Mouse (Mus musculus) spleen, postnatal 14 days (tissue): ENCODE measurements around the gene Wnt7b.

Experiments used
- DNase-seq, 2 experiments: peaks; one replicate each; pipeline ENCODE4 v3.0.0; 2021 to 2022; ENCODE audit warnings: low spot score in 2 of 2

The Wnt7b gene

DNA sequence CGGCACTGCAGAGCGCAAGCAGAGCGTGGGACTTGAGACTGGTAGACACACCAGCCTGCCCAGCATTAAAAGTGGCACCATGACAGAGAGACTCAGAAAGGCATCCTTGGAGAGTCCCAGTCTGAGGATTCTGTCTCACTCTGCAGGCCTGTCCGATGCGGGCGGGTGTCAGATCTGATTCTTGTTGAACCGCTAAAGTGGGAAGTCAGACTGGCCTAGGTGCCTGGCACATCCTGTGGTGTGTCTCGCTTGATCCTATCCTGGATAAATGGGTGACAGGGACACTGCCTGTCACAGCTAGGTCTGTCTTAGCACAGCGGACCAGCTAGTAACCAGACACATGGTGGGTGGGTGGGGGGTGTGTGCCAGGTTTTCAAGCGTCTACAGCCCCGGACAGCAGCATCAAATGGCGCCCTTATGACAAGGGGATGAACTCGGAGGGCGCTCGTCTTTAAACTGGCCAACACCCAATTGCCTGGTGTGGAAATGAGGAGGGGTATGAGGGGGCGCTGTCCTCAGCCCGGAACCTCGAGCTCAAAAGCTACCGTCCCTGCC lies at the start of gene Wnt7b:
TSS of gene Wnt7b (minus strand) at position 118 of the 555 bp plus-strand sequence.
- DNase-seq: no peak

DNA sequence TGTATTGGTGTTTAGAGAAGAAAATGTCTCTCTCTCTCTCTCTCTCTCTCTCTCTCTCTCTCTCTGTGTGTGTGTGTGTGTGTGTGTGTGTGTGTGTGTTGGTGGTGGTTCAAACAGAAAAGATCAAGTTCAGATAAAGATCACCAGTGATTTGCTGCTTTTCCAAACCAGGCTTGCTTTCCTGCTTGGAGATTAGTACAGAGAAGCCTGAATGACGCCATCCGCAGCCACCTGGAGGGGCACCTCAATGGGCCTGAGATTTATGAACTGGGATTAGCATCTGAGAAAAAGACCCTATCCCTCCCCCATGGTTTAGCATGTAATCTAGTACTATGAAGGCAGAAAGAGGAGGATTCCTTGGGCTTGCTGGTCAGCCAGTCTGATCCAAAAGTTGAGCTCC lies 49.3 kb upstream of the Wnt7b start:
- no peak for DNase-seq

DNA sequence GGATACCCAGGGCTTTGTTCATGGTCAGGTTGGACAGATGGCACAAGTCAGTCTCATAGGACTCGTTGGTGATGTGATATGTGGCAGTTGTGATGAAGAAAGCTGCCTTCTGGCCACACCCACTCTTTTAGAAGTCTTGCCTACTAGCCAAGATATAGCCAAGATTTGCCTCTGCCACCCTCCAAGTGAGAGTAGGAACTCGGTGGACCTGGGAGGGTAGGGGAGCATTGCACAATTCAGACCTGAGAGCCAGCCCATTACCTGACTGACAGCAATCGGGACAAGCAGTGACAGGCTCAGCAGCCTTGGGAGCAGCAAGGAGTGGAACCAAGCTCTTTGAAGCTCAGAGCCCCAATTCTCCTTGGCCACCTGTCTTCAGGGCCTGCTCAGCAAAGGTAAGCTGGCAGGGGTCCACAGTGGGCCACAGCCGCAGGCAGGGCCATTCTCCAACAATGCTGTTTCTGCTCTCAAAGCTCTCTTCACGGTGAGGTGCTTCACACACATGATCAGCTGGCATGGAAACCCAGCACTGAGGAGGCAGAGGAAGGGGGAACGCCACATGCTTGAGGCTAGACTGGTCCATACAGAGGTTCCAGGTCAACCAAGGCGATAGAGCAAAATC lies 47.8 kb upstream of the Wnt7b start:
- DNase-seq: no peak

DNA sequence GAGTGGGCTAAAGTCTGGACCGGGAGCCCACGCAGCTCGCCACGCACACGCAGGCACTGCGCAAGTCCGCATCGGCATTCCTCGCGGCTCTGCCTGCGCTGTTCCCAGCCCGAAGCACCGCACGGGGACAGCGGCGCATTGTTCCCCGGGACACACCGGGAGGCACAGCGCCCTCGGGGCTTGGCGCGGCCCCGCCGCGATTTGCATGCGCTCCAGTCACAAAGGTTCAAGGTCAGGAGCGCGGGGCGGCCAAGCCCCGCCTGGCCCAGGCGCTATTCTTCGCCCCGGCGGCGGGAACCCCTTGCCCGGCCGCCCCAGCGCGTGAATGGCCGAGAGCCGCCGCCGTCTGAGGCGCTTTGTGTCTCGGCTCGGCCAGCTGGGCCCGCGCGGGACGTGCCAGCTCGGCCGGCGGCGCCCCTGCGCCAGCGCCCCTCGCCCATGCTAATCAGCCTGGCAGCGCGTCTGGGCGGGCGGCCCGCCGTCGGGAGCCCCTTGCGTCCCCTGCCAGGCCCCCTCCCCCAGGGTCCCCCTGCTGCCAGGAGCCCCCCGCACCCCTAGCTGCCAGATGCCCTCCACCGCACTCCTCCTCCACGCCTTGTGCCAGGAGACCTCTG lies 43.5 kb upstream of the Wnt7b start:
- no peak for DNase-seq

DNA sequence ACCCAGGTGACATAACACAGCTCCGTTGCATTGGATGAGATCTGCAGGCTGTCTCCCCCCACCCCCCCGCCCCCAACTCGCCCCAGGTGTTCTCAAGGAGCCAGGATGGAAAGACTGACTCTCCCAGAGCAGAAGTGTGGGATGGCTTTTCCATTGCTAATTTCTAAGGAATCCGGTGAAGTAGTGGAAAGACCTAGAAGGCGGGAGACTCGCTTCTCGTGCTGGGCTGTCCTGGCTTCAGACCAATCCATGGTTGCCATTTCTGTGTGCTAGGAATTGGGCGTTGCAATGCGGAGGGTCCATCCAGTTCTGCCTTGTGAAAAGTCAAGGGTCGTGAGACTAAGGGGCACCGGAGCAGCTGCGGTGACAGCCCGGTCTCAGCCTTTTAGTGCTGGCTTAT lies 39.9 kb upstream of the Wnt7b start:
- no peak for DNase-seq

DNA sequence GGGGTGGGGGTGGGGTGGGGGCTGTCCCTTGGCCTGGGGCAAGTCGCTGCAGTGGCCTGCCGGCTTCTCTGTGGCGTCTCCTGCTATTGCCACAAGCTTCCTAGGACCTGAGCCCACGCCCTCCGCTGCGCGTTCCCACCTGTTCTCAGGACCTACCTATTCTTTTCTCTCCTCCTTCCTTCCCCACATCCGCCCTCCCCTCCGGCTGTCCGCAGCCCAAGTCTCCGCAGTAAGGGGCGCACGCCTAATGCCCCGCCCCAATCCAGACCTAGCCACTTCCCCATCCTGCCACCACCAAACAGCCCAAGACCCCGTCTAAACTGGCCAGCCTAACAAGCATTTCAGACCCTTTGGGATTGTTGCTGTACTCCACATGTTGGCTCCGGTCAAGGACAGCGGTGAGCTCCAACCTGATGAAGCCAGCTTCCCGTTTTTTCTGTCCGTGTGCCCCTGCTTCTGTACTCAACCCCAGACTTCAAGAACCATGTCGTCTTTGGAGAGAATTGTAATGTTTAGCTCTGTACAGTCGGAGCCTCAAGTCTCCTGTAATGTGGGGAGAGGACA lies 33.3 kb upstream of the Wnt7b start:
- no peak for DNase-seq

DNA sequence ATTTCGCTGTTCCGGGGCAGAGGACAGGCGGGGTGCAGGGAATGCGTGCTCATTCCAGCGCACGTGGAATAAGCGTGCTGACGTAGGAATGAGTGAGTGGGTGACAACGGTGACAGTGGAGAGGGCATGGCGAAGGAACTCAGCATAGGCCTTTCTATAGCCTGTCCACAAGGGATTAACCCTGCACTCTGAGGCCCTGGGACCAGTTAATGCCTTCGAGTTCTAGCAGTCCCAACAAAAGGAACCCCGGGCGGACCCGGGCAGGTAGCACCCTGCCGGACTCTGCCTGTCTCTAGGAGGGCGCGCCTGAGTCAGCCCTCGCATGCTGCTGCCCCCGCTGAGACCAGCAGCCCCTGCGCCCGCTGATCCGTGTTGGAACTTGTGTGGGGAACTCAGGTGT lies 32.8 kb upstream of the Wnt7b start:
- no peak for DNase-seq

DNA sequence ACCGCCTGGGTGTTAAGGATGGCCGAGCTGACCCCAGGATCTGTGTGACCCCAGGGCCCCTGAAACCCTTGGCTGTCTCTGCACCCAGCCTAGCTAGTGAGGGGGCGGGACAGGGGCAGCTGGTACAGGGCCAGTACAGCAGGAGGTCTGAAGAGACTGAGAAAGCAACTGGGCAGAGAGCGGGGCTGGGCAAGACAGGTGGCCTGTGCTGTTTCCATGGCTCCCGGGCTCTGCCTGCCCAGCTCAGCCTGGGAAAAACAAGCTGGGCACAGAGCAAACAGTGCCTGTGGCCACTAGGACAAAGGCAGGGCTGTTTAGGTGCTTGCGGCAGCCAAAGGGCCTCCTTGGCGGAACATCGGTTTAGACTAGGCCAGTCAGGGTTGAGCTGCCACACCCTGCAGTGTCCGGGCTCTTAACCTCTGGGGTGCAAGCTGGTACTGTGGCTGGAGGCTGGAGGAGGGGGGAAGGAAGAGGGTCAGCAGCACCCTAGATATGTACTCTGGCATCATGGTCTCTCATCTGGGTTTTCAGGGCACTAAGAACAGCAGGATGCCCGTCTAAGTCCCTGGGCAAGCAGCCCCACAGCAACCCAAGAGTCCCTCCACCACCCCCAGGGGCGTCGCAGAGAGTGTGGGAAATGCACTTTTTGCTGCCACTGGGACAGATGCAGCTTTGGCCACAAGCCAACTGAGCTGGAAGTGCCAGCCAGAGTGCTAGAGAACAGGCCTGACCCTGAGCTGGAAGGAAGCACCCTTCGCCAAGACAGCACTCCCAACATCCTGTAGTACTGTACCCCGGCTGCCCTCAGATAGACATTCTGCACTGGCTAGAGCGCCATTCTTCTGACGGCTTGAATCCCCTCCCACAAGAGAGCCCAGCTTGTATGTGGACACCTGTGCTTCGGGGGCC lies 31.3 kb upstream of the Wnt7b start:
- DNase-seq: no peak

DNA sequence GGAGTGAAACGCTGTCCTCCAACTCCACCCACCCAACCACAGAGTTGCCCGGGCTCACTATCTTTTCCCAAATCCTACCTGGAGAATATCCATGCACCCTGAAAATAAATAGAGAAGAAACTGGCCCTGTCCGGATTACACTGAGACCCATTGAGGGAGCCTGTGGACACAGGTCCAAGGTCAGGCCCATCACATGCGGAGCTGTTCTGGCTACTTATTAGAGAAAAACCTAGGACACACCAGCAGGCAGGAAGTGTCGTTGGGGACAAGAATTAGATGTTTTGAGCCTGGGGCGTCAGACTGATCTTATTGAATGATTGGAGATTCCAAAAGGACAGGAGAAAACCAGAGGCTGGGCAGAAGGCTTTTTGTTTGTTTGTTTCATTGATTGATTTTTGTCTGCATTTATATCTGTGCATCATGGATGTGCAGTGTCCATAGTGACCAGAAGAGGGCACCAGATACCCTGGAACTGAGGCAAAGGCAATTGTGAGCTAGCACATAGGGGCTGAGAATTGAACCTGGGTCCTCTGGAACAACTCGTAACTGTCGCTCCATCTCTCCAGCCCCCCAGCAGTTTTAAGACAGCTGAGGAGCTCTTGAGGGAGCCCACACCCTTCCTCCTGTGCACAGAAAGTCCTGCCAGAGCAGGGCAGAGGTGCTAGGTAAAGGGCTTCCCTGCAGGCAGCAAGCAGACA lies 30.5 kb upstream of the Wnt7b start:
- DNase-seq: peak in 1 of 2 experiments; percentile 24

DNA sequence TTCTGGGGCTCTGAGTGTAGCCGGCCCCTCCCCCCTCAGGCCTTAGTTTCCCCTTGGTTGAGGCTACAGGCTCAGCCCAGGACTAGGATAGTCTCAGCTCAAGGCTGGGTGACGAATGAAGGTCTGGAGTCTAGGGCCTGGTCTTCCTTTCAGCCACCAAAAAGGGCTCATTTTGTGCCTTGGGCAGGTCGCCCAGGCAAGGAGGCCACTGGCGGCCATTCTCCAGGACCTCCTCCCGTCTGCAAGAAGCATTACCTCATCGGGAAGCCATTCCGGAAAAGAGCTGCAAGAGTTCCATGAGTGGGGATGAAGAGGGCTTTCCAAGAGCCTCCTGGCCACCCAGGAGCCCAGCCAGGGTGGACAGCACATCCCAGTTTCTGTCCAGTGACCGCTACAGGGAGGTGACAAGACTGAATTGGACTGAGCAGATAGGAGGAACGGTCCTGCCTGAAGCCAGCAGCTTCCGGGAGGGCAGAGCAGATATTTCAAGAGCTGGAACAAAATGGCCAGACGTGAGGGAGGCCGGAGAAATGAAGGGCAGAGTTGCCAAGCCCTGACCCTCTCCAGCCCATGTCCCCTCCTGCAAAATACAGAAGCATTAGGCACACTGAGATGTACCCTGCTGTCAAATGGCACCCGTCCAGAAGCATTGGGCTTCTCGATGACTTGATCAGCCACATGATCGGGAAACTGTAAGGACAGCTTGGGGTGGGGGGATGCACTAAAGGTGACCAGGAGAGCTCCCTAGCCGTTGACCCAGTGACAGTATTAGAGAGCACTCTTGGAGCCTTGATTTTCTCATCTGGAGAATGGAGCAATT lies 29.6 kb upstream of the Wnt7b start:
- no peak for DNase-seq

DNA sequence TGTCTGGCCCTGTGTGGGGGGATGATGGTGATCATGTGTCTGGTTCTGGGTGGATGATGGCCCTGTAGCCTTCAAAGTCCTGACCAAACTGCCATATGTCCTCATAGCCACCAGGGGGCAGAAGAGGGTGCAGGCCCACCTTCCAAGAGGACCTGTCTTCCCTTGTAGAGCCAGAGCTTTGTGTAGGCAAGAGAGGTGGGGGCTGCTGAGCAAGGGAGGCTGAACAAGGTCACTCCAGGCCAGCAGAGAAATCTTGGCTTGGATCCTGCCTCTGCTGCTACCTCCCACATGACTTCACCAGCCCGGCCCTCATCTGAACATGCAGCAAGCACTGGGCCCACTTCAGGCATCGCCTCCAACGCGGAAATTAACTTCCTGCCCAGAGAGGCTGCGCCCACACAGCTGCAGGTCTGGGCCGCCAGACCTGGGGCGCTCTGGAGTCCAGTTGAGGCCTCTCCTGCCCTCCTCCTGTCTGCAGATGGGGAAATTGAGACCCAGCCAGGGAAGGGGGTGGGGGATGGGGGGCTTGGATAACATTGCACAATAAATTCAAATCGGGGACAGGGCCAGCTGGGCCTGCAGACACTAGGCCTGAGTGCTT lies 28.4 kb upstream of the Wnt7b start:
- peak; percentile 25 to 51 for DNase-seq

DNA sequence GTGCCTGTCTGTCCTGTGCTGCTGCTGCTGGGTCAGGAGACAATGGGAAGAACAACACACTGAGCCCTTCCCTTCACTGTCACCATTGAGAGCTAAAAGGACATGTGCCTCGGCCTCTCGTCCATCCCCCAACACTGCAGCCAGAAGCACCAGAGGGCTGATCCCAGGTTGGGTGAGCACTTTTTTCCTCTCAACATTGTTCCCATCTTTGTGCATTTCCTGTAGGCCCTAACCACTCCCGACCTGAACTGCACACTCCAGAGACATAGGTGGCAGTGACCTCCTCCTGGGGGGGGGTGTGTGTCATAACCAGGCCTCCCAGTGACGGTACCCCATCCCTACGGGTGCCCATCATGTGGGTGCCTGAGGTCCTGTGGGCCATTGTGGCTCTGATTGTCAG lies 27.8 kb upstream of the Wnt7b start:
- no peak for DNase-seq

DNA sequence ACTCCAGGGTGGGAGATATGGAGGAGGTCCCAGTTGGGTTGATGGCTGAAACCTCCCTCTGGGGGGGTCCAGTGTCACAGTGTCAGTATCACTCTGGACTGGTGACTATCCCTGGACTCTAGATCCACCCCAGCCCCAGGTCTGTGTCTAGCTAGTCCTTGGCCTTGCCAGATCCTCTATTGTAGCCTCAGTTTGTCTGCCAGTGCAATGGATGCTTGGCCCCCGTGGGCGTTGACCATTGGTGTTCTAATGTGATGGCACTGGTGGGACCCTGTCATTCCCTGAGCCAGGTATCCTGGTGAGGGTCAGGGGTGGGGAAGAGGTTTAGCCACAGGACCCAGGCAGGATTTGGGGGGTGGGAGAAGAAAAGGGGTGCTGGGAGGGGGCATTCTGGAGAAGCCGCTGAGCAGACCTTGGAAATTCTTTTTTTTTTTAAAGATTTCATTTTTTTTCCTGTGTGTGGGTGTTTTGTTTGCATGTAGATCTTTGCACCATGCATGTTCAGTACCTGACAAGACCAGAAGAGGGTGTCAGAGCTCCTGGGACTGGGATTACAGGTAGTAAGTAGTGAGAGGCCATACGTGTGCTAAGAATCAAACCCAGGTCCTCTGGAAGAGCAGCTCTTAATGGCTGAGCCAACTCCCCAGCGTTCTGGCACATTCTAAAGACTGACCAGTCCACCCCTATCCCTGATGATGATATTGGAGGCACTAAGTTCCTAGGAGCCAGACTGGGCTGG lies 27.2 kb upstream of the Wnt7b start:
- DNase-seq: no peak

DNA sequence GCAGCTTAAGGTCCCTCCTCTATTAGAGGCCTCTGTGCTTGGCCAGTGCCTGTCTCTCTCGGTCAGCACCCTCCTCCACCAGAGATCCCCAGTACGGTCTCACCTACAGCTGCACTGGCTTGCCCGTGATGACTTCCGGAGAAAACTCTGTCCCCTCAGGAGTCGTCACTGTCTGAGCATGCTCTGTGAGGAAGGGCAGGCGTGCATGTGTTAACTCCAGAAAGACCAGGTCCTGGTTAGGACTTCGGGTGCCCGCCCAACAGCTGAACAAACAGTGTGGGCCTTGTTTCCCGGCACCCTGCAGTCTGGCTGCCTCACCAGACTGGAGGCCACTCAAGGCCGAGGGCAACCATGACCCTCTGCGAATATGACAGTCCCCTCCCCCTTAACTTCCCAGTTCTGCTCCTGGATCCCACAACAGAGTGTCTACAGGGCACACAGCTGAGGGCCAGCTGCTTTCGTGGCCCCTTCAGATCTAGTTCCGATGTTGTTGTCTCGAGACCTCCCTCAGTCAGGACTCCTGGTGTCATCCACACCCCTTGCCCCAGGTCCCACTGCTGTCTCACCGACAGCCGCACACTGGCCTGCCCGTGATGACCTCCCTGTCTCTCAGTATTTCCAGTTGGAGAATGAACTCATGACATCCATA lies 23.8 kb upstream of the Wnt7b start:
- DNase-seq: no peak

DNA sequence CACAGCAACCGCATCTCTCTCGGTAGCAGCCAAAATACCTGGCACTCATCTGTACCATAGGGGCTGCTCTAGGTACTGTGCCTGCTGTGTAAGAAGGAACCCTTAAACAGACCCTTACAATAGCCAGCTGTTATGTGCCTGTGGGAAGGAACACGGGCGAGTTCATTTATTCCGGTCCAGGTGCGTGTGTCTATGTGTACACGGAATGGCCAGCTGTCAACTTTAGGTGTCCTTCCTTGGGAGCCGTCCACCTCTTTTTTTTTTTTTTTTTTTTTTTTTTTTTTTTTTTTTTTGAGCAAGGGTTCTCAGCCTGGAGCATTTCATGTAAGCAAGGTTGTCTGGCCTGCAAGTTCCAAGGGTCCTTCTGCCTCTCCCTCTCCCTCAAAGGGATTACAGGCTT lies 22.7 kb upstream of the Wnt7b start:
- DNase-seq: no peak

DNA sequence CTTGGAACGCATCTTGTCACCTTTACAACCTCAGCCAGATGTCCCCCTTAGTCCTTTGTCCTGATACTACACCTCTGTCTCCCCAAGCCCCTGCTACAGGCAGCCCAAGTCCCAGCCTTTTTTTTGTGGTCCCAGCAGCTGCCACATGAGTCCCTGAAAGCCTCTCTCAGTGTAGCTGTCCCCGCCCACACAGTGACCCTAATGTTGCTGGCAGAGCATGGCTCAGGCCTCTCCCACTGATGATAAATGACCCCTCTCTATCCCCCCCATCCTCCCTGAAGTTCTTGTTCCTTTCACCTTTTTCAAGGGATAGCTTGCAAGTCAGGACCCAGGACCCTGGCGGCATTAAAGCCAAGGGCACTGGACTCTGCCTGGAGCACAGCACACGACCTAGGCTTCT lies 22.2 kb upstream of the Wnt7b start:
- DNase-seq: no peak

DNA sequence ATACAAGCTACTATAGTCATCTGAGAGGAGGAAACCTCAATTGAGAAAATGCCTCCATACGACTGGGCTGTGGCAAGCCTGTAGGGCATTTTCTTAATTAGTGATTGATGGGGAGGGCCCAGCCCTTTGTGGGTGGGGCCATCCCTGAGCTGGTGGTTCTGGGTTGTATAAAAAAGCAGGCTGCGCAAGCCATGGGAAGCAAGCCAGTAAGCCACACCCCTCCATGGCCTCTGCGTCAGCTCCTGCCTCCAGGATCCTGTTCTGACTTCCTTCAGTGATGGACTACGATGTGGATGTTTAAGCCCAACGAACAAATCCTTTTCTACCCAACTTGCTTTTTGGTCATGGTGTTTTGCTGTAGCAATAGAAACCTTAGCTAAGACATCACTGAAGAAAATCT lies 21.1 kb upstream of the Wnt7b start:
- no peak for DNase-seq

DNA sequence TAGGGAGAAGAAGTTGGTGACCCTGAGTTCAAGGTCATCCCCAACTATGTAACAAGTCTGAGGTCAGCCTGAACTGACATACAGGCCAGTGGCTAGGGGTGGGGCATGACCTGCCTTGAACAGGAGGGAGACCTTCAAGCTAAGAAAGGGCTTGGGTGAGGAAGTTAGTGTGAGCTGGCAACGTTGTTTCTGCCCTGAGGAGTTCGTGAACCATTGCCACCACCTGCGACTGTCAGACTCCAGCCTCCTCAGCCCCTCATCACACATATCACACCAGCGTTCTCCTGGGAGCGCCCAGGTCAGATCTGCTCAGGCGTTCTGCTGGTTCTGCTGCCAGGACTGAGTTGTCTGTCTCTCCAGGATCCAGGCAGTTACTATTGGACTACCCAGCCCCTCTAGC lies 20.5 kb upstream of the Wnt7b start:
- no peak for DNase-seq

DNA sequence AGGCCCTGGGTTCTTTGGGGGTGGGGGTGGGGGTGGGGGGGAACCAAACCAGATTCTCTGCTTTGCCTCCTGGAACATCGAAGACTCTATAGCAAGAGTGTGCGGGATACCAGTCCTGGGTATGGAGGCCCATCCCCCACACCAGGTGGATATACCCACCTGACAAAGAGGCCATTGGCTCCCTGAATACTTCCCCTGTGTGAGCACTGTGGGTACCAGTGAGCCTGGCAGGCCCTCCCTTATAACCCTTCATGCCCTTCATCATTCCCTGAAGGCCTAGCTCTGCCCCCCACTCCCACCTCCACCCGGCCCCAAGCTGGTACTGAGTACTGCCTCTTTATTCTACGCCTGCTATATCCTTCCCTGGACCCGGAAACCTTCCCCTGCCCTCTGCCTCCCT lies 19.7 kb upstream of the Wnt7b start:
- DNase-seq: no peak
